Mouse (Mus musculus): ENCODE measurements around the gene Nags. TPM values are rescaled to one million over a fixed set of nuclear protein-coding genes. Genes with fewer than 3 reads are reported as not detected.

The Nags gene
- under 1 TPM in 1 of 2 experiments, not detected in 1; 0.77 TPM for total RNA-seq (2021)
- long read RNA-seq, experiment 1, partial matches to known transcripts = 0 of 1 reads
- long read RNA-seq, experiment 1, other reads (novel, unspliced or antisense) = 0 of 1 reads
- long read RNA-seq, experiment 2, partial matches to known transcripts = 0 of 1 reads
- long read RNA-seq, experiment 2, other reads (novel, unspliced or antisense) = 0 of 1 reads

DNA sequence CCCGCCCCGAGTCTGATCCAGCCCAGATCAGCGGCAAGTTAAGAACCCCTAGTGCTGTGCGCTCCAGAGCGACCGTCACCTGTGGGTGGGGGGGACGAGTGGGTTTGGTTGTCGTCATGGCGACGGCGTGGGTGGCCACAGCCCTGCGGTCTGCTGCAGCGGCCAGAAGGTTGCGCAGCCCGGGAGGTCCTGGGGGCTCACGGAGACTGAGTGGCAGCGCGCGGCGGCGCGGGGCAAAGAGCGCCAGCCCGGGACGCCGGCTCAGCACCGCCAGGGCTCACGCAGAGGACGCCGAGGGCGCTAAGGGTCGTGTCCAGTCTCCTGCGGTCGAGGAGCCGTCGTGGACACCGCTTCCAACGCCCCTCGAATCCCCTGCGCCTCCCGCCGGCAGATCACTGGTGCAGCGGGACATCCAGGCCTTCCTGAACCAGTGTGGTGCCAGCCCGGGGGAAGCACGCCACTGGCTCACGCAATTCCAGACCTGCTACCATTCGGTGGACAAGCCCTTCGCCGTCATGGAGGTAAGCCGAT lies at the start of gene Nags:
Nags (plus strand) TSS at position 43 of the 531 bp plus-strand sequence.
- no peak for DNase-seq (ENCODE audit: low spot score in 2 of 2)

DNA sequence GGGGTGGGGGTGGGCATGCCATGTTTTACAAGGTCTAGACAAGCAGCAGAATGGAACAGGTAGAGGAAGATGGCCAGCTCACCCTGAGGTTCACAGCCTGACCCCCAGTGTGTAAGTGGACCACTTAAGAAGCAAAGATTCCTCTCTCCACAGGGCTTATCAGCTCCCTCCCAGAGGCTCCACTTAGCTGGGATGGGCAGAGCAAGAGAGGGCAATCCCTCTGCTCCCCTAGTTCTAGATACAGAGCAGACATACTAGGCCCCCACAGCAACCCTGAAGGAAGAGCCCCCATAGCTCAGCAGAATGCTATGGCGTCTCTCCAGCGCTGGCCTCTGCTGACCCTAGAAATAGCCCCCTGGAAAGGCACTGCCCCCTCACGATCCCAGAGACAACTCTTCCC lies 49.6 kb upstream of the Nags start:
- DNase-seq (ENCODE audit: low spot score in 2 of 2) = no peak

DNA sequence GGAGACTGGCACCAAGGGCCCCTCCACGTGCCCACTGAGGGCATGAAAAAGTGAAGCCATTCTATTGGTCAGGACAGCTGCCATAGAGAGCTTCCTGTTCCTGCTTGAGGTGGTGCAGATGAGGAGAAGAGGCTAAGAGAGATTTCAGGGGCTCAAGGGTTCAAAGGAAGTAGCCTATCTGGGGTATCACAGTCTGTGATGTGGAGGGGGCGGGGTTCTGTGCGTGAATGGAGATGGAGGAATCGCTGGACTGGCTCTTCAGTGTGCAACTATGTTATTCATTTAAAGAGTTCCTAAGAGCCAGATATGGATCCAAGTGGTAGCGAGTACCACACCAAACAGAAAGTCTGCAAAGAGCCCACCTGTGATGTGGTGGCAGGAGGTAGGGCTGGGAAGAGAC lies 48.9 kb upstream of the Nags start:
- no peak for DNase-seq (ENCODE audit: low spot score in 2 of 2)

DNA sequence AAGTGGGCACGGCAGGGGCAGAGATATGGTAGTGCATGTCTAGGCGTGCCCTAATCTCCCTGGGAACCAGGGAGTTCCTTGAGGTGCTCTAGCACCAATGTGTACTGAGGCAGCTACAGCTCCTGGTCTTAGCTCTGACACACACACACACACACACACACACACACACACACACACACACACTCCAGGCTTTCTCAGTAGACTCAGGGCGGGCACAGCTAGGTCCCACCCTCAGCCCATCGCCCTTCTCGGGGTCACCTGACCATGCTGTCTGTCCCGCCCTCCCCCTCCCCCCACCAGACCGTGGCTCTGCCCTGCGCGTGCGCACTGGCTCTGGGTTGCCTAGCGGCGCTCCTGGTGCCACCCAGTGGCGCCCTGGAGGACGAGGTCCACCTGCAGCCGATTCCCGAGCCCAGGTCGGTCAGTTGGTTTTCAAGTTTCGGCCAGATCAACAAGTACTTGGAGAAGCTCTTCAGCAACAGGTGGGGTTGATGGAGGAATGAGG lies 48.4 kb upstream of the Nags start:
- DNase-seq (ENCODE audit: low spot score in 2 of 2) = peak; percentile 54 to 64

DNA sequence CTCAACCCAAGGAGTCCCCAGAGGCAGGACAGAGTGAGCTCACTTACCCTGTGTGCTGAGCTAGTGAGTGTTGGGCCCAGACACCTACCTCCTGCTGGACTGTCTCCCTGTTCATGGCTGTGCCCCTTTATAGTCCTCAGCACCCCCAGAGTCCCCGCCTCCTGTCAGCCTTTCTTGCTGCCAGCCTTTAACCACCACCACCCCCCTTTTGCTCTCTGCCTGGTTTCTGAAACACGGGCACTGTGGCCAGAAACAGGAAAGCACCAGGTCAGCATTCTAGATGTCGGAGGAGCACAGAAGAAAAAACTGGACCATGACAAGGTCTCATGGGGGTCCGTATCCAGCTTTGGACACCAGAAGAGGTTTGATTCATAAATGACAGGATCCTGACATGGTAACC lies 44.1 kb upstream of the Nags start, which contains the start of gene Ppy:
Ppy (minus strand) TSS at position 101 of the 400 bp plus-strand sequence.
- no peak for DNase-seq (ENCODE audit: low spot score in 2 of 2)

DNA sequence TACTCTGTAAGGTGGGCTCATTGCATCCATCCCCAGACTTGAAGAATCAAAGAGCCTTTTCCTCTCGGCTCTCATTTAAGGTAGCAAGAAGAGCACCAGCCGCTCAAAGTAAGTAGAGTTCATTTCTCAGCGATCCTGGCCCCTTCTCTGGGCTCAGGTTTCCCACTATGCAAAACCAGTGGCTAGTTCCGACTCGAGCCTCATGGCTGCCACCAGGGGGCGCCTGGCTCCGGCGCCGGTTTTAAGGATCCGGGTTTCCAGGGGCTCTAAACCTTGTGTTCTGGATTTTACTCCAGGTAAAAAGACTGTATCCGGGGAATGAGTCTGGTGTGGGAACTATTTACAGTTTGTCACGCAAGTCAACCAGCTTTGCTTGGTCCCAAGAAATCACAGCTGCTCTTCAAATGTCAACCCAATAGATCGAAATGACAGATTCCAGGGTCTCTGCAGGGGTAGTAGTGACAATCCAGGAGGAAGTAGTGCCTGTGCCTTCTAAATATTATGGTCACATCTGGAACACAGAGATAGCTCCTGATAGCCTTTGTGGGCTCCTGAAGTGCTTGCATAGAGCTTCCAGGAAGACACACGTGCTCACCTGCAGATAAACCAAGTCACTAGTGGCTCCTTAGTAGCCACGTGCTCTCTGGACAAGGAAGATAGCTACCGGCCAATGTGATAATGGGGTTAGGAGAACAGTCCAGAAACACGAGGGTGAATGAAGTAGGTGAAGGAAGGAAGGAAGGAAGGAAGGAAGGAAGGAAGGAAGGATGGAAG lies 42.6 kb upstream of the Nags start:
- DNase-seq (ENCODE audit: low spot score in 2 of 2) = peak; percentile 62 to 75

DNA sequence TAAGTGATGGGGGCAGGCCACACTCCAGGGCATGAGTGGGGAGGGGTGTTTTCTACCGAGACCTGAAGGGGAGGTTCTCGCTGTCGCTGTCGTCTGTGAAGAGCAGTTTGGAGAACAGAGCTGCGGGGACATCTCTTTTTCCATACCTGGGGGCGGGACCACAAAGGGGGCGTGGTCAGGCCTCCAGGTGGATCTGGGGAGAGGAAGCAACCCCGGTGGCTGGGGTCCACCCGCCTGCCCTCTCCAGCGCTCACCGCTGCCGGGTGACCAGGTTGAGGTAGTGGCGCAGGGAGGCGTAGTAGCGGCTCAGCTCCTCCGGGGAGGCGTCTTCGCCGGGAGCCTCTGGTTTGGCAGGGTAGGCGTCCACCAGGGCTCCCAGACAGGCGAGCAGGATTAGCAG lies 38.4 kb upstream of the Nags start:
- no peak for DNase-seq (ENCODE audit: low spot score in 2 of 2)

DNA sequence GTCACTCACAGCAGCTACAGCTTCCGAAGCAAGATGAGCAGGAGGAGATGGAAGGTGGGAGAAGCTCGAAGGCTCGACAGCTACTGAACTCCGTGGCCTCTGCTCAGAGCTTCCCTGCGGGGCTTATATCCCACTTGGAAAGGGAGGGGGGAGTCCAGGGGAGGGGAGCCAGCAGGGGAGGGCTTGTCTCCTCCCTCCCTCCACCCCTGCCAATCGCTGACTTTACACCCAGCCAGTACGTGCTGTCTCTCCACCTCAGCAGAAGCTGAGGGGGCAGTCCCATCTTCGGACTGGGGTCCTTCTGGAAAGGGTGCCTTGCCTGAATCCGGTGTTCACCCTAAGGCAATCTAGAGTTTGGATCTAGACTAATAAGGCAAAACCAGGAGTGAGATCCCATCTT lies 37.6 kb upstream of the Nags start, which contains the start of gene Pyy:
Pyy (minus strand) TSS at position 101 of the 400 bp plus-strand sequence.
- DNase-seq (ENCODE audit: low spot score in 2 of 2) = no peak

DNA sequence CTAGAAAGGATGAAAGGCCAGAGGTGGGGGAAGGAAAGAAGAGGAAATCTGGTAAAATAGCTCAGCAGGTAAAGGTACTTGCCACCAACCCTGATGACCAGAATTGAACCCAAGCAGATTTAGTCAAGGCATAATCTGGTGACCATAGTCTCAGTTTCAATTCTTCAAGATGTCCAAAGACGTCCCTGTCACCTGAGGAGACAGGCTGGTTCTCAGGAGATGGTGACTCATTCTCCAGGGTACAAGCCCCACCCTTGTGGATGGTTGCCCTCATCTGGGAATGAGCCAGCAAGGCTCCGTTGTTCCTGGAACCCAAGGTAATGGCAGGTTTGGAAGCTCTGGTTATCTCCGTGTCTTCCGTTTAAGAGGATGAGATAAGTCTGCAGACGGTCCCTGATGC lies 33.7 kb upstream of the Nags start:
- no peak for DNase-seq (ENCODE audit: low spot score in 2 of 2)

DNA sequence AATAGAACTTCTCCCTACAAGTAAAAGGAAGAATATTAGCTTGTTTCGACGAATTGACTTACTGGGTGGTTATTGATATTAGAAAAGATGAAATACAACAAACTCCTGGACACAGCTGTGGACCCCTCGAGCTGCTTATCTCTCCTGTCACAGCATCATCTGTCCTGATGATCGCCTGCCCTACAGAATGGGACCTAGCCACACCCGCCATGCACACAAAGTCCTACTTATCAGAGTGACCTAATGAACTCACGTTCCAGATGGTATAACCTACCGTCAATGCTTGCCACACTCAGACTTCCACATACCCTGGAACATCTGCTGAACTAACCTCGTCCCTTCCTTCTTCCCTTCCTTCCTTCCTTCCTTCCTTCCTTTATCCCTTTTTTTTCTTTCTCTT lies 29.1 kb upstream of the Nags start:
- no peak for DNase-seq (ENCODE audit: low spot score in 2 of 2)

DNA sequence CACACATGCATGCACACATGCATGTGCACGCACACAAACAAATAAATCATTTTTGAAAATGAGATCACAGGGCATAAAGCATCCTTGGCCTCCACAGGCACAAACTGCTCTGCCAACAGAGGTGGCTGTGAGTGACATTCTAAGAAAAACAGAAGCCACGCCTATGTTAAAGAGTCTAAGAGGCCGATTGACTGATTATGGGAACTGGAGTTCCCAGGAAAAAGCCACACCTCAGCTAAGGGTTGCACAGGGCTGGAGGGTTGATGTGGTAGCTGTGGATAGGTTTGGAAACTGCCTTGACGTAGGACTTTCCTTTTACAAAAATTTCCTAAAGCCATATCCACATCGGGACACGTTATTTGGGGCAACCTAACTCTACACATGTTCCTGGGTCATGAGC lies 27.9 kb upstream of the Nags start:
- no peak for DNase-seq (ENCODE audit: low spot score in 2 of 2)

DNA sequence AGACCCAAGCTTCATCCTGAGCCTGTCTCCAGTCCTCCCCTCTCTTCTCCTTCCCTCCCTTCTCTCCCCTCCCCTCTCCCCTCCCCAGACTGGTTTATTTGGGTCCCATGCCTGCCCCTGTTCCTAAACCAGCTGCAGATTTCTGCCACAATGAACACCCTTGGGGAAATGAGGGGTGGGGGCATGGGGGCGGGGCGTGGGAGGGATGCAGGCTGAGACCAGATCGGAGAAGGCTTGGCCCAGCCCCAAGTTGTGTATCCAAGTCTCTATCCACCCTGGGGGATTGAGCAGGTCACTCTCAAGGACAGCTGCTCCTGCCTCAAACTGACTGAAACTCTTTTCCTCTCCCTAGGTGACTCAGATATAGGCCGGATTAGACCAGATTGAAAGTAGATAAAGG lies 10.8 kb upstream of the Nags start:
- DNase-seq (ENCODE audit: low spot score in 2 of 2) = no peak

DNA sequence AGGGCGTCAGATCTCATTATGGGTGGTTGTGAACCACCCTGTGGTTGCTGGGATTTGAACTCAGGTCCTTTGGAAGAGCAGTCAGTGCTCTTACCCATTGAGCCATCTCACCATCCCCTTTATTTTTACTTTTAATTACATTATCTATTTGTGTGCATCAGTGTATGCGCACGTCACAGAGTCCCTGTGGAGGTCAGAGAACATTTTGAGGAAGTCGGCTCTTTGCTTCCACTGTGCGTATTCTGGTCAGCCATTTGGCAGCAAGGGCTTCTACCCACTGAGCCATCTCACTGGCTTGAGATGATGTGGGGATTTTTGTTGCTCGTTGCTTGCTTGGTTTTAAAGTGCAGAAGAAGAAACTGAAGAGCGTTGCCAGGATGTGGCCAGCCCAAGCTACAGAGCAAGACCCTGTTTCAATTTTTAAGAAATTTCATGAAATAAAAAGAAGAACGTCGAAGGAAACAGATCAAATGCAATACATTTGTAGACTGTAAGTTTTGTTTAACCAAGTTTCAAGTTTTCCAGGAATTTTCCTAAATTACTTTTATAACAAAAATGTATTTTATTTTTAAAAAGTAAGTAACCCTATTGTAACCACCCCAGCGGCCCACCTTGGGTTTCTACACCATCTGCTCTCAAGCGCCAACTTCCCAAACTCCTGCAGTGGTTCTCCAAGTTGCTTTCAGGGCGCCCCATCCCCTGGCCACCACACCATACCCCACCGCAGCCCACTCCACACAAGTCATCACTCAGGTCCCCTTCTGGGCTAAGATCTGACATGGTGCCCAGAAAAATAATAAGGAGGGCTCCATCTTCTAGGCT lies 7.5 kb upstream of the Nags start:
- DNase-seq (ENCODE audit: low spot score in 2 of 2) = no peak

DNA sequence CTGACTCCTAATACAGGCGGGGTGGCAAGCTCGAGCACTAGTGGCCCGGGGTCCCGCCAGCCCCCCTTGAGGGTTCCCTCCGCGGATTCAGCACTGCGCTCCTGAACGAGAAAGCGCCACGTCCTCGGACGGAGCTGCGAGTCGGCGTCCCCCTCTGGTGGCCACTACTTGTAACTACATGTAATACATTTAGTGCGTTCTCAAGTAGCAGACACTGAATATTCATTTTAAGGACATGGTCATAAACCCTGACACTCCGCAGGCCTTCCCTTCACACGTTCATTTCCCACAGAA lies 6.9 kb upstream of the Nags start:
- DNase-seq (ENCODE audit: low spot score in 2 of 2) = peak; percentile 56 to 63

DNA sequence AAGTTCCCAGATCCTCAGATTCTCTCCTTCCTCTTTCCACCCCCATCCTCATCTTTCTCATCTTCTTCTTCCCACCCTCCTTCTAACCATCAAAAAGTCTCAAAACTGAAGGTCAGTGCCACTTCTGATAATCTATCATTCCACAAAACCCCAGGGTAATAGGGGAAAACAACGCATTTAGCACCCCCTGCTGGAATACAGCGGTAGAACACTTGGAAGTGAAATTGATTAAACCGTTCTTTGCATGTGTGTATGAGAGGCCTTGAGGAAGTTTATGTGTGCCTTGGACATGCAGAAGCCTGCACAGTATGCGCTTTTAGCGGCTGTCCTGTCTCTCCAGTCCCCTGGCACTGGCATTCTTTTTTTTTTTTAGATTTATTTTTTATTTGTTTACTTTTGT lies 4.8 kb upstream of the Nags start:
- DNase-seq (ENCODE audit: low spot score in 2 of 2) = peak; percentile 60 to 68

DNA sequence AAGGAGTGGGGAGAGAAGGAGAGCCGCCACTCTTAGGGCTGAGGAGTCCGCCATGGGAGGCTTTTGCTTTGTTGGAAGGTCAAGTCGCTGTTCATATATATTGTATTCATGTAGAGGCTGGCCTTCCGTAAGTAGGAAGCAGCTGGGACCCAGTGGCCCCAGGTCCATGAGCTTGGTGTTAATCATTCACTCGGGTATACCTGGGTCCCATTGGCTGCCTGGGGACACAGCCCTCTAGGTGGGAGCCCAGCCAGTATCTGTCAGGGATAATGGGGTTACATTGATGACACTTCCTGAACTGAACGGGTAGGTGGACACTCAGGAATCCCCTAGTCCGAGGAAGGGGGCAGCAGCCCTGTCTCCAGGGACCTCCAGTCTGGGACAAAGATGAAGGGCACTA lies 3.0 kb upstream of the Nags start:
- no peak for DNase-seq (ENCODE audit: low spot score in 2 of 2)

DNA sequence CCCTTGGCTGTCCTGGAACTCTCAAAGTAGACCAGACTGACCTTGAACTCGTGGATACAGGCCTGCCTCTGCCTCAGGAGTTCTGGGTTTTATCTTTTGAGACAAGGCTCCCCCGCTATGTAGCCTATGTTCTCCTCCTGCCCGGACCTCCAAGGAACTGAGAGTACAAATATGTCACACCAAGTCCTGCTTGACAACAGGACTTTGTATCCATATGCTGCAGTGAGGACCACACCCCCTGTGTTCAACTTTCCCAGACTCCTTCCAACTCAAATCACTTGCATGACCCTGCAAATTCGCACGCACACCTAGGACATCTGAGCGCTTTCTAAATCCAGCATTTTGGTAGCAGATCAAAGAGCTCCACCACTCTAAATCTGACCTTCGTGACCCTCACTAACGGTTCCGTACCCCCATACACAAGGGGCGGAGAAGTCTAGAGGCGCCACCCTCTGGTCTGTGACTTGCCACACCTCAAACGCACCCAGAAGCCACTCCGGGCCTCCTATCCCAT lies 299 bp upstream of the Nags start:
- DNase-seq (ENCODE audit: low spot score in 2 of 2) = no peak

DNA sequence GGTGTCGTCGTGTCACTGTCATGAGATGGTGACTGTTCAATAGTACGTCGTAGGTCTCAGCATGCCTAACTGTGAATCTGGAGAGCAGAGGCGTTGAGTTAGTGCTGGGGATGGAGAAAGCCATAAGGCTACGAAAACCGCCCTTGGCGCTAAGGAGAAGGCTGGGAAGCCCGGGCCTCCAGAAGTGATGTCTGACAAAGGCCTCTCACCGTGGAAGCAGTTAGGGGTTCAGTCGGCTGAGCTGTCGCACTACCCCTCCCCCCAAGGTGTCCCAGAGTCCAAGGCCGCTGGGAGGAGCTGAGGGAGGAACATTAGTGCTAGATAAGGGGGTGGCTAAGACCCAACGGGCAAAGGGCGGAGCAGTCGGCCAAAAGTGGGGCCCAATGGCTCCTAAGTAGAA lies 692 bp downstream of the Nags start:
- DNase-seq (ENCODE audit: low spot score in 2 of 2) = no peak

DNA sequence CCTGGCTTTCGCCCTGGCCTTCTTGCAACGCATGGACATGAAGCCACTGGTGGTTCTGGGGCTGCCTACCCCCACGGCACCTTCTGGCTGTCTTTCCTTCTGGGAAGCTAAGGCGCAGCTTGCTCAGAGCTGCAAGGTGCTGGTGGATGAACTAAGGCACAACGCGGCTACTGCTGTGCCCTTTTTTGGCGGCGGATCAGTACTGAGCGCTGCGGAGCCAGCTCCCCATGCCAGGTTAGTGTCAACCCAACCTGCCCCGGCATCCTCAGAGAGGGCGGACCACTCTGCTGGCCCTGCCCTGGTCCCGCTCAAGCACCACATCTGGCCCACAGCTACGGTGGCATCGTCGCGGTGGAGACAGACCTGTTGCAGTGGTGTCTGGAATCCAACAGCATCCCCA lies 1.2 kb downstream of the Nags start:
- no peak for DNase-seq (ENCODE audit: low spot score in 2 of 2)

DNA sequence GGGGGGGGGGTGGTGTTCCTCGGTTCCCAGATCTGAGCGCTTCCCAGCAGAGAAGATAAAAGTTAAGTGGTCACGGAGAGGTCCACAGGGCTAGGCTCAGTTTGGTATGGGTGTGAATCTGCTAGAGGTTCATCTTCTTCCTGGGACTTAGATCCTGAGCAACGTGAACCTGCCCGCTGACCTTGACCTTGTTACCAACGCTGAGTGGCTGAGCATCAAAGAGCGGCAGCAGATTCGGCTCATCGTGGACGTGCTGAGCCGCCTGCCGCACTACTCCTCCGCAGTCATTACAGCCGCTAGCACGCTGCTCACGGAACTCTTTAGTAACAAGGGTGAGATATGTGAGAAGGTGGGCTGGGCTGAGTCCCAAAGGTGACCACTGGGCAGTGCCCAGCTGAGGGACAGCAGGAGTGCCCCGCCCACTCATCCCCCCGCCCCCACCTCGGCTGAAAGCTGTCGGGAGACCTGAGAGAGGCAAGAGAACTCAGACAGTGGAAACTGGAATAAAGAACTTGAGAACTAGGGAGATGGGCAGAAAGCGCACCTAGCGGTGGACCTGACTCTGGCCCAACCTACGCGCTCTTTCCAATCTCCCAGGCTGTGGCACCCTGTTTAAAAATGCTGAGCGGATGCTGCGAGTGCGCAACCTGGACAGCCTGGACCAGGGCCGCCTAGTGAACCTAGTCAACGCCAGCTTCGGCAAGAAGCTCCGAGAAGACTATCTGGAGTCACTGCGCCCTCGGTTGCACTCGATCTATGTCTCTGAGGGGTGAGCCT lies 2.1 kb downstream of the Nags start:
- no peak for DNase-seq (ENCODE audit: low spot score in 2 of 2)

Data from adrenal gland, adult 18-20 months (tissue).